Mouse (Mus musculus) WW6 (cell line): Measurements from ENCODE around the gene Sema6d.

Experiments
- DNase-seq: peaks from one replicate; pipeline ENCODE4 v3.0.0-alpha.2; 2013; ENCODE audit warnings: low read depth, low spot score

Gene Sema6d

GRCm38 (mm10) chr2:124397304-124397703 is 307.5 kb downstream of the Sema6d start:
- no peak for DNase-seq

- no peak for DNase-seq
Measured at GRCm38 (mm10) chr2:124399611-124400010, 309.8 kb downstream of the Sema6d start.

DNA sequence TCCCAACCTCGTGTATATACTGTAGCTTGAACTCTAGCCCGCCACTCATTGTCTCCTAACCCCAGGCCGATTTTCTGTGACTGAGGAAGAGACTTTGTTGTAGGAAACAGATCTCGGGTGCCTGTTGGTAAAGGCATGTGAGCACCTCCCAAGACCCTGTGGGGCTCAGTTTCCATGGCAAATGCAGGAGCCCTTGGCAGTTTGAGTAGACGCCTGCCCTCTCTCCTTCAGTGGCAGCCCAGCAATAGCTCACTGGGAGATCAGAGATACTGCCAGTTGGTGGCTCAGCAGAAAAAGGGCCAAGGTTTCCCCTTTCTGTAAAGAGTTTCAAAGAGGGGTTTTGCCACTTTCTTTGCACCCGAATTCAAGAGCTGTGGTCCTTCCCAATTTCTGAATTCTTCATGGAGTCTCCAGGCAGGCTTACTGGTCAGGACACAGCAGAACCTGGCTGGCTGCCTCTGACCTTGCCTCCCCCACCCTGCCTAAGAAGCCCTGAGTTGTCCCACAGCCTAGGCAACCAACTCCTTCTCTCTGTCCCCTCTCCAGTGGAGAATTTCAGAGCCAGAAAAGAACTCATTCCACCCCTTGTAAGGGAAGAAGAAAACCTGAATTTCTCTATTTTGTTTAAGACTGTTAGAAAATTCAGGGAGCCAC is 312.1 kb downstream of the Sema6d start:
- no peak for DNase-seq

DNA sequence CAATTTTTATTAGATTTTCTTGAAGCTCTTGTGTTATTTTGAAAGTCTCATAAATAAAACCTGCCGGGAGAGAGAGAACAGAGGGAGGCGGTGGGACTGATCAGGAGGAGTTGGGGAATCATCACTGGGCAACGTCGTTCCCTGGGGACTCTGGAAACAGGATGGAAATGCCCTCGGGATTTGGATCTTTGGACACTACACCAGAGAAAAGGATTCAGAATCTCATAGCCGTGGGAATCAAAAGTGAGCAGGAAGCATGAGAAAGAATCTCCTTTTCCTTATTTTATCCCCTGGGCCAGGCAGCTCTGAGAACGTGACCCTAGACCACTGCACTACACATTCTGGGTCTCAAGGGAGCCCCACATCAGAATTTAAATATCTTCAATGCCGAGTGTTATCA is 313.8 kb downstream of the Sema6d start:
- no peak for DNase-seq

- DNase-seq: no peak
Measured at GRCm38 (mm10) chr2:124403981-124404380, 314.2 kb downstream of the Sema6d start.

DNA sequence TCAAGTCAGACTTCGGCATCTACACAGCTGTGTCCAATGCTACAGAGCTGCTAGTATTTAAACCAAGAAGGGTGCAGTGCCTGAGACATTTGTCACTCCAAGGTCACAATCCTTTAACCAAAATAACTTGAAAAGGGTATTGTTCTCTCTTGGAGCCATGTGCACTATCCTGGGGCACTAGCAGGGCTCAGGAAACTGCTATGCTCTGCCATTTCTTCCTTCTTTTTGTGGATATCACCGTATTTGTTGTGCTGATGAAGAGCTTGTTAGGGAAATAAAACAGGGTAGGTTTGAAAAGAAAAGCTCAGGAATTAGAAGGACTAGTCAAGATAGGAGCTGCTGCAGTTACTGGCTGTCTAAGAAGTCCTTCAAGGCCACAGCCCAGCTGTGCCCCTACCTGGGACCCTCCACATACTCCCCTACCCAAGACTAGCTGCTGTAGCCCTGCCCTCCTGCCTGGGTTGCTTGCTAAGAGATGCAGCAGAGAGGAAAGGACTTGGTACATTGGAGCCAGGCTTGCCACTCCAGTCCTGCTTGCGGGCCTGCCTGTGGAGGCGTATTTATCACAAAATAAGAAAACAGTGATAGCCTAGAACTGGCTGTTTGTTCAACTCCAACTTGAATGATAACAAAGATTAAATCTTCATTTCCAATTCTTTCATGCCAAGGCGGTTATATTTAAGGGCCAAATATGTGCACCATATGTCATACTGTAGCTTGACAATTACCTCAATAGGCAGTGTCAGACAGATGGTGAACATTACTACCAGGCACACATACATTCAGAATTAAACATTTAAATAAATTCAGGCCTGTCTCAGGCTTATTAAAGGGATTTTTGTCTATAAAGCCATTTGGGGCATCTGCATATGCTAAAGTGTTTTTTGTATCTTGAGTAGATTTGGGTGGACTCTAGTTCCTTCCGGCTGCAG is 315.1 kb downstream of the Sema6d start:
- no peak for DNase-seq

DNA sequence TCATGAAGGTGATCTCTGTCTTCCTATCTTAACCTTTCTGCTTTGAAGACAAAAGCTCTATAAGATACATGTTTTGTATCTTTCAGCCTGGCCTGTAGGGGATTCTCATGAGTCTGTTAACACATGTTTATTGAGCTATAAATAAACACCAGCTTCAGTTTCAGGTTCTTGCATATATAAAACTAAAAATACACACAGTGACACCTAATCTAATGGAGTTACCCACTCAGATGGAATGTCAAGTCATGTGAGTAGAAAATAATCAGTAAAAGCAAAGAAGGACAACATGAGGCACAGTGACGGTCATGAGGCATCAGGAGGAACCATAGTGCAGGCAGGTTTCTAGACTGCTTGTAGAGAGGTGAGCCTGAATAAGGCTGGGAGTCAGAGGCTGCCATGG is 319.2 kb downstream of the Sema6d start:
- no peak for DNase-seq

DNA sequence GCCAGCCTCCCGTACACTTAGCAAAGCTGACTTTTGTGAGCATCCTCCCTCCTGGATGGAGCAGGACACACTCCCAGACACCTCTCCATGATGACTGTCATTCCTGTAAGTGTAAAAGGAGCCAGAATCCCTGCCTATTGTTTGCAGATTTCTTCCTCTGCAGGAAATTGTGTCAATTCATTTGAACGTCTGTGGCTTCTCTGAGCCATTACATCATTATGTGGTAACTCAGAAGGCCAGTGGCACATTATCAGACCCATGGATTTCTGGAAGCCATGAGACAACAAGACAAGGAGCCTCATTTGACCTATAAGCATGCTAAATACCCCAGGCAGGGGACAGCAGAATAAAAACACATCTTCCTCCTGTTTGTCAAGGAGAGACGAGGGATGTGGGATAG is 327.0 kb downstream of the Sema6d start:
- no peak for DNase-seq

- no peak for DNase-seq
Measured at GRCm38 (mm10) chr2:124418319-124418718, 328.6 kb downstream of the Sema6d start.

- DNase-seq: no peak
Measured at GRCm38 (mm10) chr2:124420170-124420825, 330.5 kb downstream of the Sema6d start.

DNA sequence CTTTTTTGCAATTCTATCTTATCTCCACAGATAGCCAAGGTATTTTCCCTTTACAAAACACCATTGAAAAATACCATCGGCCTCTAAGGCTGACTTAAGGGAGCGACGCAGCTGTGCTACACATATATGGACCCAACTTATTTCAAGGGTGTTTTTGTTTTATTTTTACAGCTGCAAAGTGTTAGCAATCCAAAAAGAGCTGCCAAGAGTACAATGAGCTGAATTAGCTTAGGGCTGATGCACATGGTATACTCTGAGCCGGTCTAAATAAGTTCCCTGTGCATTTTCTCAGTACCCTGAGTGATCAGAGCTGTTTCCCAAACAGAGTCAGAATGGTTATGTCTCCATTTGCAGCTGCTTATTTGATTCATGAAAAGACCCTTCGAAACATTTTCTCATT is 340.0 kb downstream of the Sema6d start:
- DNase-seq: no peak

GRCm38 (mm10) chr2:124430708-124431107 is 340.9 kb downstream of the Sema6d start:
- DNase-seq: no peak

DNA sequence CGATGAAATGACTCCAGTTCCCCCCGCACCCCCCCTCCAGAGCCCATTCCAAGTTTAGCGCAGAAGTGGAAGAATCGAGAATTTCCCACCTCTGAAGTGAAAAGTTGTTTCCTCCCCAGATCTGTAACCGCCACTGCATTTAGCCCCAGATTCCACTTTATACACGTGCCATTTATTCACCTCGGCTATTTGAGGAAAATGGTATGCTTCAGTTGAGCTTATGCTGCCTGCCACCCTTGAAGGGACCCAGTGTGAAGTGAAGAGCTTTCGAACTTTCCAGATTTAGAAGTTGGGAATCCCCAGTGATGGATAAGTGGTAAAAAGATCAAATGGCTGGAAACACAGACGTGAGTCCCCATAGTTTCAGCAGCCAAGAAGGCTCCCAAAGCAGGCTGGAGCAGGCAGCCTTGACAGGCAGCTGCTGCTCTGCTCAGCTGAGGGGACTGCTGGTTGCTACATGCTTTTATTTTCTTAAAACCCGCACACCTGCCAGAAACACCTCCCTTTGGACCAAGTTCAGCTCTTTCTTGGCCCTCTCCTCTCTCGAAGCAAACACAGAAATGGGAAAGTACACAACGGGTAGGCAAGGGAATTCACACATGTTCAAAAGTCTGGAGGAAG is 345.7 kb downstream of the Sema6d start:
- DNase-seq: no peak

GRCm38 (mm10) chr2:124436704-124437103 is 346.9 kb downstream of the Sema6d start:
- DNase-seq: no peak

GRCm38 (mm10) chr2:124444199-124444598 is 354.4 kb downstream of the Sema6d start:
- DNase-seq: no peak

GRCm38 (mm10) chr2:124455881-124456280 is 366.1 kb downstream of the Sema6d start:
- no peak for DNase-seq

- no peak for DNase-seq
Measured at GRCm38 (mm10) chr2:124456999-124457398, 367.2 kb downstream of the Sema6d start.

- DNase-seq: no peak
Measured at GRCm38 (mm10) chr2:124458028-124458427, 368.3 kb downstream of the Sema6d start.

DNA sequence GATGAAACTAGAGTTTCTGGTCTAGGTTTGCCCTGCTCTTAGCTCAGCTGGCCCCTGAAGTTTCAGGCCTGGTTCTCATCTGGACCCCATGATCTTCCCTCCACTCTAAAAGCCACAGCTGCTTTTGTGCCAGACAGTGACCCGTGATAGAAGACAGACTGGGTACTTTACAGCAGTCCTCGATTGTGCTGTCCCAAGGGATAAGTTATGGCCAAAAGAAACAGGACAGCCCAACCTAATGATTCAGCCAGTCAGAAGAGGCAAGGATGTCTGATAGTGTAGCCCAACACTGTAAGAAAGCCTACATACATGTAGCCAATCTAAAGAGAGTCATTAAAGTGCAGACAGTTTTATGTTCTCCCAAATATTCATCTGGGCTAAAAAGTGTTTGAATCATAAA is 371.2 kb downstream of the Sema6d start:
- DNase-seq: no peak

- DNase-seq: no peak
Measured at GRCm38 (mm10) chr2:124461378-124461851, 371.6 kb downstream of the Sema6d start.

DNA sequence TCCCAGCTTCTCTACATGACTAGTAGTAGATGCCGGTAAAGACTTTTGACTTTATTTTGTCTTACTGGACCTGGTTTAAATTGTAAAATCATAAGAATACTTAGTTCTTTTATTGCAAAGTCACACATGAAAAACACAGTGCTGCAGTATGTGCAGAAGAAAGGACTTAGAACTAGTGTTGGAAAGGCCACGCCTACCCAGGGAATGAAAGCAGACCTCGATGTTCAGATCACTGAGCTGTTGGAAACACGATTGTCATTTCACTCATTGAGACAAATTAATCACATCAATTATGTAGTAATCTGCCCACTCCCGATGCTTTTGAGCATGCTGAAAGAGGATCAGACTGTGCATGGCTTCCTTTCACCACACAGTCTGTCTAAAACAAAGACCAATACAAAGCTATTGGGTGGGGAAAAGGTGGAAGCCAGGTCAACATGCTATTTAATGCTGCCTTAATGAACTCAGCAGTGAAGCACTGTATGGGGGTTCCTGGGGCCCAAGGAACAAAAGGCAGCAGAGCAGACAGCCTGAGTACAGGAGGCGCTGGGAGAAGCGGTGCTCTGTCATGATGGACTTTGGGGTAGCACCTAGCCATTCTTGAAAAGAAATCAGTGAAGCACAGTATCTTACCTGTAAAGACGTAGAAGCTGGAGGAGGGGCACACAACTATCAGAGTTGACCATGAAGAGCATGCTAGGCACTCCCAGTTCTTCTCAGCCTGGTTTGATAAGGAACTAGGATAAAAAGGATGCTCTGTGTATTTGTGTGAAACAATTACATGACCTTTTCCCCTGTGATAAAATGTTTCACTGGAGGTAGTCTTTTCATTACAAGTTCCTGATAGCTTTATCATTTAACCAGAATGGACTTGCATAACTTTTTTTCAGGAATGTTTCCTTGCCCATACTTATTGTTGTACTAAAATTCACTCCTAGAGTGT is 375.5 kb downstream of the Sema6d start:
- no peak for DNase-seq
